Mouse (Mus musculus): ENCODE data around the gene Gch1. TPM values are rescaled to one million over a fixed set of nuclear protein-coding genes. Genes with fewer than 3 reads are reported as not detected.

The Gch1 gene
- total RNA-seq, 2 experiments from 2014 or later: 2.5 to 2.7 TPM

- peak in 1 of 2 experiments; percentile 45 for DNase-seq (ENCODE audit: low spot score in 2 of 2)
Measured at GRCm38 (mm10) chr14:47104246-47105173, 84.7 kb downstream of the Gch1 start.

Other genes starting within 250 kb of the Gch1 start
- gene Wdhd1, start 87.4 kb upstream of the Gch1 start, total RNA-seq (2021): 1 to 10 TPM; 9.4 to 9.6 TPM
- gene Socs4, start 87.5 kb upstream of the Gch1 start, total RNA-seq (2021): 10 to 100 TPM; 12.3 to 13.7 TPM
- gene Mapk1ip1l, start 108.9 kb upstream of the Gch1 start, total RNA-seq (2021): 10 to 100 TPM; 79.1 to 79.2 TPM
- gene Lgals3, start 178.3 kb upstream of the Gch1 start, total RNA-seq (2021): 1 to 10 TPM; 6.2 to 6.9 TPM
- 10 to 100 TPM; 15.3 to 15.4 TPM for gene Dlgap5, start 229.0 kb upstream of the Gch1 start, total RNA-seq (2021)